Mouse (Mus musculus) B cell, adult 67 days (primary cell): ENCODE results near the gene Npb. TPM values are rescaled to one million over a fixed set of nuclear protein-coding genes. Genes with fewer than 3 reads are reported as not detected.

Source experiments
- total RNA-seq, 2 experiments: library from RNA; stranded (reverse); gene quantifications; 4 replicates each; pipeline ENCODE4 v1.2.4; 2023

Gene Npb
- total RNA-seq: 1 to 10 TPM; 1.6 to 2.4 TPM

DNA sequence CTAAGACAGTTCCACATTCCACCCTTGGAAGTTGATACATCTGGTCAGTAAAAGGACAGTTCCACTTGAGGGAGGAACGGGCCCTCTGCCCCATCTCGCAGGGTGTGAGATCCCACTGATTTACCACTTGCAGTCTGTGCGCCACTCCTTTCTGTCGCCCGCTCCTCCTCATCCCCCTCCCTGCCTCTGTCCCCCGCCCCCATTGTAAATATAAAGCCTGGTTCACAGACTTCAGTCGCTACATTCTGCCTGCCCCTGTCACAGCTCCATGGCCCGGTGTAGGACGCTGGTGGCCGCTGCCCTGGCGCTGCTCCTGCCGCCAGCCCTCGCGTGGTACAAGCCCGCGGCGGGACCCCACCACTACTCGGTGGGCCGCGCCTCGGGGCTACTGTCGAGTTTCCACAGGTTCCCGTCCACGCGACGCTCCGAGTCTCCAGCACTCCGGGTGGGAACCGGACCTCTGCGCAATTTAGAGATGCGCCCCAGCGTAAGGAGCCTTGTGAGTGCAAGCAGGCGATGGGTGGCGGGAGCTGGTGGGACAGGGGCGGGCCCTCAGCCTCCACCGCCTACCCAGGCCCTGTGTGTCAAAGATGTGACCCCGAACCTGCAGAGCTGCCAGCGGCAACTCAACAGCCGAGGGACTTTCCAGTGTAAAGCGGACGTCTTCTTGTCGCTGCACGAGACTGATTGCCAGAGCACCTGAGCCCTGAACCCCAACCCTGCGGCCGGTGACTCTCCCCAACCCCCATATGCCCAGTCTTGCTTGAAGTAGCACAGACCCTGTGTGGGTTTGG is at the start of gene Npb:
Gene Npb, plus strand, starts transcription at position 237 of the 794 bp plus-strand sequence.

DNA sequence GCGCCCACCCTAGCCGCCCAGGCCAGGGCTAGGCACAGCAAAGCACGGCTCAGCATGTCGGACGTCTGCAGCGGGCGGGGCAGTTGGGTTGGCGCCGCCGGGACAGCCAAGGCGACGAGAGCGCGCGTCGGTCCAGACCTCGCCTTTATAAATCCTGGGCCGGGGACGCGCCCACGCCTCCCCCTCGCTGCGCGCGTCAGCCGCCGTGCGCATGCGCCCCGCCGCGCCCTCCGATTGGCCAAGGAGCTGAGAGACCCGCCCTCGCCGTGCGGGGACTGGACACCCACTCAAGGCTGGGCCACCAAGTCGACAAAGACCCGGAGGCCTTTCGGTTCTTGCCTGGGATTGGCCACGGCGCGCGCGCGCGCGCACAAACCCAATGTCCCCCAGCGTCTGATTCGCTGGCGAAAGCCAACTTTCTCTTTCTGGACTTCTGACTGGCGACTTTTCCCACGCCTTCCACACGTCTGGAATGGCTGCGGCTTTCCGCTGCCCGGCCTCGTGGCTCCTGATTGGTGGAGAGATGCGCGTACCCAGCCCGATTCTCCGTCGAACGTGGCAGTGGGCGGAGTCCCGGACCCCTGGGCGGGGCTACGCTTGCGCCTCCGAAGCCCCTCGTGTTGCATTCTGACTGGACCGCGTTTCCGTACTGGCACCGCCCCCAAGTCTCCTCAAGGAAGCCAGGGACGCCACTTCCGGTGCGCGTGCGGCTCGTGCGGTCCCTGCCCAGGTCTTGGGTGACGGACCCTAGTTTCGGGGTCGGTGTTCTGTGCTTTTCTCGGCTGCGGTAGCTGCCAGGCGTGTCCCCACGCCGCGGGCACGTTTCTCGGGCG is 35.3 kb upstream of the Npb start, which contains the start of gene P4hb:
Gene P4hb, minus strand, starts transcription at position 502 of the 833 bp plus-strand sequence.

DNA sequence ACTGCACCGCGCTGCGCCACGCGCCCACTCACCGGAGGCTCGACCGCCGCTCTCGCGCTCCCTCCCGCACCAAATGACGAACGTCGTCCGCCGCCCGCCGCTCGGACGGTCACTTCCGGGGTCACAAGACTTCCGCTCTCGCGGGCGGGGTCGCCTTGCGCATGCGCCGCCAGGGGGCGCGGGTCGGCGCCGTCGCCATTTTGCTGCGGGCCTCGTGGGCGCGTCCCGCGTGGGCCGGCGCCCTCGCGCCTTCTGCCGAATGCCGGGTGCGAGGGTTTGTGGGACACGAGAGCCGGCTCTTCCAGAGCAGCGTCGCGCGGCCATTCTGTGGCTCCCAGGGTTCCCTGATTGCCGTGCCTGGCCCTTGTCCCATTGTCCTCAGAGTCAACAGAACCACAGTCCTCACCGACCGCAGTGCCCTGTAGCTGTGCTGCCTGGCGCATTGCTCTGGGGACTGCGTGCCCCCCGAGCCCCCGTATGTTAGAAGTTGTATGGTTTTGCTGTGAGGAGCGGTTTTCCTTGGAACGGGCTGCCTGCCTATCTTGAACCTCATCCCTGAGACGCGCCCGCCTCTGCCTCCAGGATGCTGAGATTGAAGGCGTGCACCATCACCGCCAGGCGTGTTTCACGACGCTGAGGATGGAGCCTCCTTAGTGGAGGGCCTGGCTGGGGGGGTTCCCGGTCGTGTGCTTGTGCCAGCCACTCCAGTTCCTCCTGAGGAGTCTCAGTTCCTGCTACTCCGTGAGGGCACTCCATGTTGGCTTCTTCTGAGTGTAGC is 26.6 kb upstream of the Npb start, which contains the start of gene Arhgdia:
Gene Arhgdia, minus strand, starts transcription at position 135 of the 778 bp plus-strand sequence.

DNA sequence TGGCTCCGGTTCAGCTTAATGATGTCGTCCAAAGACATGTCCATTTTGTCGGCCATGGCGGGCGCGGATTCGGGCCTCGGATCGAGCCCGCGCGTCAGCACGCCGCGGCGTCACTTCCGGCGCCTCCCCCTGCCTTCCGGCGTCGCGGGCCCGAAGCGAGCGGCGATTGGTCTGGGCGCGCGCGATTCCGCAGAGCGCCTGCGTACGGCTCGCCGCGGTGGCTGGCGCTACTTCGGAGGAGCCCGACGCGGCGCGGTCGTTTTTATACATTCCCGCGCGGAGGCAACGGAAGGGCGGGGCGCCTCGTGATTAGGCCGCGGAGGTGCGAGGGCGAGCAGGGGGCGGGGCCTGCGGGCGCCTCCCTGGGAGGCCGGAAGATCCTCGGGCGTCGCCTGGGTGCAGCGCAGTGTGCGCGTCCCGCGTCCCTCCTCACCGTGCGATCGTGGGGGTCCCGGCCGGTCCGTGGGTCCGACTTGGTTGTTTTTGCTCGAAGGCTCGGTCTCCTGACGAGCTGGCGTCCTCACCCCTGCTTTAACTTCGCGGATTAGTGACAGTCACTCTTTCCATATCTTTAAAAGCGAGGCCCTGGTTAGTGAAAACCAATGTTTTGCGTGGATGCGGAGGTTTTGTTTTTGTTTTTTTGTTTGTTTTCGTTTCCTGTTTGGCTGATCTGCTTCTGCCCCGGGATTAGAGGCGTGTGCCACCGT is 9.8 kb upstream of the Npb start, which contains the start of the genes Alyref and Anapc11:
Gene Alyref, minus strand, starts transcription at position 83 of the 707 bp plus-strand sequence.
Gene Anapc11, plus strand, starts transcription at position 139 of the 707 bp plus-strand sequence.

DNA sequence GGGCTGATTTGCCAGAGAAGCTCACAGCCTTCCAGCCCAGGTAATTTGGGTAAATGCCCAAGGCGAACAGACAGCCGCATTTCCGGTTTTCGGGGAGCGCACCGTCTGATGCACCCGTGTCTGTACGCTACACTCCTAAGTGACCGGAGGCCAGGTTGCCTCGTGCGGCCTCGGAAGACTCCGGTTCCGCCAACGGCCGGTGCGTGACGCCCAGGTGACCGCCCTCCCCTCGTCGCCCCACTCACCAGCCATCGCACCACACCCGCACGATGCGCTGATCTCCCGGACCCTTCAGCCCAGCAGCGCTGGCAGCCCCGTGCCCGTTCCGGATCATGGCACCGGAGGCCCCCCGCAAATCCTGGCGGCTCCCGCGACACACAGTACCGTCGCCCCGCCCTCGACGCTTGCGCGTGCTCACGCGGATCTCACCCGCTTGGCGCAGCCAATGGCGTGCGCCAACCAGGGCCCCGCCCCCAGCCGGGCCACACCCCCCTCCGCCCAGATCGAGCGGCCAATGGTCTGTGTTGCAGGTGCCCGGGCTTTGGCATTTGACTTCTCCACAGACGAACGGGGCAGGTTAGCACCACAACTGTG is 9.3 kb downstream of the Npb start, which contains the start of gene Pcyt2:
Gene Pcyt2, minus strand, starts transcription at position 418 of the 594 bp plus-strand sequence.

DNA sequence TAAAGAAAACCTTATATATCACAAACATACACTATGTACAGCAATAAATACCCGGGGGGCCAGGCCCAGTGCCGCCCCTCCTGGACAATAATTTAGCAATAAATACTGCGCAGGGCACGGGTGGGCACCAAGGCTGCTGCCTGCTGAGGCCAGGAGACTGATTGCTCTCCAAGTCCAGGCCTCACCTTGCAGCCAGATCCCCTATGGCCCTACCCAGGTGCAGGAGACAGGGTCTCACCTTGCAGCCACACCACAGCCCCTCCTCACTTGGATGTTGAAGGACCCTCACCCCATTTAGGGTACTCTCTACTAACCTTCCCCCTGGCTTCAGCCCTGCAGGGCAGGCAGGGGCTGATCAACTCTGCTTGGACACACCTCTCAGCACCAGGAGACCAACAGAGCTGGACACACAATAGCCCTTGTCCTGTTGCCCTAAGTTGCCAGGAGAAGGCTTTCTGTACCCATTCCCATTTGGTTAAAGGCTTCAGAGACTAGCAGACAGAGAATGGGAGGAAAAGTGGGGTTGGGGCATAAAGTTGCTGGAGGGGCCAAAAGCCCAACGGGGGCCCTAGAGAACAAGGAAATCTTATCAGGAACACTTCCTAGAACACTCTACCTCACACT is 17.0 kb downstream of the Npb start, which contains the start of gene Sirt7:
Gene Sirt7, minus strand, starts transcription at position 89 of the 624 bp plus-strand sequence.

DNA sequence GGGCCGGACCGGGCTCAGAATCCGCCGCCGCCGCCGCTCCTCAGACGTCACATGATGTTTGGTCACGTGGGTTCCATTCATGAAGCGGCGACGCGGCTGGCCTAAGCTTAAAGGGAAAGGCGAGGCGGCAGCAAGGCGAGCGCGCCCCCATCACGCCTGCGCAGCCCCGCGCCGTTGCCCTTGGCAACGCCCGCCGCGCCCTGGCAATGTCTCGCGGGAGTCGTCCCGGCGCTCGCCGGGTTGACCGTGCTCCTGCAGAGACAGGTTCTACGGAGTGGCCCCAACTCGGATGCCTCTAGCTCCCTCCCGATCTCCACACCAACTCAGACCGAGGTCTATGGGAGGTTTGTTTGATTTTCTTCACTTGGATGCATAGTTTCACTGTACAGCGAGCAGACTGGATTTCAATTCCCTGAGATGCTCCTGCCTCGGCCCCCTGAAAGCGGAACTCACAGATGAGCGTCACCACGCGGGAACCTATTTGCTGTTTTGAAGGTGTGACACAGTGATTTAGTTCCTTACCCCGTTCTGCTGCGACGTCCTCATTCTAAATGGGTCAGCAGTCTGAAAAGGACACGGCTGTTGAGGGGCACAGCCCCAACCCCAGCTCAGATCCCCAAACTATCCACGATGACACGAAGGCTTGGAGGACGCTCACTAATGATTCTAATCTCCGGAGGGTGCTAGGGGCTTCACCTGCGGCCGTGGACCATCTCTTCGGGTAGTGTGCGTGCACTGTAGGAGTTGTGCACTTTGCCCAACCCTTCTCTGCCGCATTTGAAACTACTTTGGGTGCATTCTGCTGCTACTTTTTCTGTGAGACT is 25.5 kb downstream of the Npb start, which contains the start of gene Mafg:
Gene Mafg, minus strand, starts transcription at position 81 of the 824 bp plus-strand sequence.

DNA sequence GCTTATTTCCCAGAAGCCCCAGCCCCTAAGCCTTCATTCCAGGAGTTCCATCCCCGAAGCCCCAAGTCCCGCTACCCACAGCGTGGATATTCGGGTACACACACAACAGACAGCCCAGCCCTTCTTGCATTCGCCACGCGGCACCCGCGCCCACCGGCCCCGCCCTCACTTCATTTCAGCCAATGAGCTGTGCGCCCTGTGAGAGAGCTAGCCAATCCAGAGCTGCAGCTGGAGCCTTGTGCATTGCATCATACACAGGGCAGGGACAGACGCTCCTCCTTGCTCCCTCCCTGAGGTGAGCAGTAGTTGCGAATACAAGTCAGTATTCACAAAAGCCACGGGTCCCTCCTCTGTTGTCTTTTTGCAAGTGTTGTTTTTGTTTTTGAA is 35.3 kb downstream of the Npb start, which contains the start of gene Pycr1:
Gene Pycr1, minus strand, starts transcription at position 169 of the 387 bp plus-strand sequence.

DNA sequence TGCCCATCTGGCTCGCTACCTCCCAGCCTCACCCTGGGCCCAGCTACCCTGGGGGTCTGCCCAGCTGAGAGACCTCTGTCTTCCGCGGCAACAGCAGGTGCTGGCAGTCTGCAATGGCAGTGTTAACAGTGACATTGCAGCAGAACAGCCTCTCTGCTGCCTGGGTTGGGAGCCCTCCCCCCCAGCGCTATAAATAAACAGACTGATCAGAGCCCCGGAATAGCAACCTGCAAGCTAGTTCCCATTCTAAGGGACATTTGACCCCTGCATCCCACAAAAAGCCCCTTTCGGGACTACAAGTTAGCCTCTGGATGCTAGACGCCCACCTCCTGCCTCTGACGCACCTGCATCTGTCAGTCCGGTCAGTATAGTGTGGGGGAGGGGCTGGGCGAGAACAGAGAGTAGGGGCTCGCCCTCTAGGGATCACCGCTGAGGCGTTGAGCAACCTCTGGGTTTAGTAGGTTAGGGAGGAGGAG is 39.8 kb downstream of the Npb start, which contains the start of gene Myadml2:
Gene Myadml2, minus strand, starts transcription at position 158 of the 476 bp plus-strand sequence.

Other genes with a start within 250 kb of the Npb start
- not detected for gene Fscn2, start 246.9 kb upstream of the Npb start, total RNA-seq
- 10 to 100 TPM; 23.1 to 23.6 TPM for gene Faap100, start 229.7 kb upstream of the Npb start, total RNA-seq
- 10 to 100 TPM; 57.3 to 70.4 TPM for gene Nploc4, start 170.8 kb upstream of the Npb start, total RNA-seq
- gene Tspan10, start 165.8 kb upstream of the Npb start, total RNA-seq: 10 to 100 TPM in 1 of 2 experiments, not detected in 1; 50.9 TPM
- under 1 TPM in 1 of 2 experiments, not detected in 1; 0.32 TPM for gene Pde6g, start 155.0 kb upstream of the Npb start, total RNA-seq
- gene Oxld1, start 150.4 kb upstream of the Npb start, total RNA-seq: 1 to 10 TPM; 5.4 to 9.3 TPM
- 10 to 100 TPM; 37.4 to 41.2 TPM for gene Ccdc137, start 150.4 kb upstream of the Npb start, total RNA-seq
- gene Arl16, start 140.9 kb upstream of the Npb start, total RNA-seq: 10 to 100 TPM; 13.0 to 15.9 TPM
- gene Mrpl12, start 123.9 kb upstream of the Npb start, total RNA-seq: 10 to 100 TPM; 38.9 to 39.5 TPM
- 10 to 100 TPM; 14.7 to 15.0 TPM for gene Slc25a10, start 116.6 kb upstream of the Npb start, total RNA-seq
- not detected for gene Gcgr, start 77.8 kb upstream of the Npb start, total RNA-seq
- gene Mcrip1, start 58.8 kb upstream of the Npb start, total RNA-seq: 10 to 100 TPM; 40.5 to 43.6 TPM
- not detected for gene Ppp1r27, start 57.3 kb upstream of the Npb start, total RNA-seq
- 100 to 1,000 TPM; 141 to 149 TPM for gene P4hb, start 35.2 kb upstream of the Npb start, total RNA-seq
- 100 to 1,000 TPM; 520 to 527 TPM for gene Arhgdia, start 26.9 kb upstream of the Npb start, total RNA-seq
- gene Alyref, start 10.1 kb upstream of the Npb start, total RNA-seq: 100 to 1,000 TPM; 130 to 143 TPM
- gene Anapc11, start 10.1 kb upstream of the Npb start, total RNA-seq: 10 to 100 TPM; 50.0 to 53.1 TPM
- 100 to 1,000 TPM; 107 to 119 TPM for gene Pcyt2, start 9.5 kb downstream of the Npb start, total RNA-seq
- gene Sirt7, start 16.8 kb downstream of the Npb start, total RNA-seq: 100 to 1,000 TPM; 124 to 136 TPM
- gene Mafg, start 25.1 kb downstream of the Npb start, total RNA-seq: 10 to 100 TPM; 48.0 to 54.0 TPM
- gene Pycr1, start 35.3 kb downstream of the Npb start, total RNA-seq: under 1 TPM in 1 of 2 experiments, not detected in 1; 0.81 TPM
- gene Myadml2, start 39.7 kb downstream of the Npb start, total RNA-seq: 1 to 10 TPM in 1 of 2 experiments, not detected in 1; 1.4 TPM
- not detected for gene Notum, start 52.7 kb downstream of the Npb start, total RNA-seq
- gene Aspscr1, start 64.5 kb downstream of the Npb start, total RNA-seq: 100 to 1,000 TPM in 1 of 2 experiments, 10 to 100 TPM in 1; 97.4 to 100 TPM
- gene Cenpx, start 105.3 kb downstream of the Npb start, total RNA-seq: 10 to 100 TPM; 30.5 to 32.1 TPM
- gene Lrrc45, start 105.4 kb downstream of the Npb start, total RNA-seq: 10 to 100 TPM; 38.6 to 46.7 TPM
- gene Rac3, start 113.0 kb downstream of the Npb start, total RNA-seq: 1 to 10 TPM; 1.1 to 1.5 TPM
- 10 to 100 TPM; 12.1 to 18.0 TPM for gene Dcxr, start 118.8 kb downstream of the Npb start, total RNA-seq
- gene Cbr2, start 123.6 kb downstream of the Npb start, total RNA-seq: not detected
- 10 to 100 TPM; 32.7 to 39.2 TPM for gene Hmga1b, start 154.3 kb downstream of the Npb start, total RNA-seq
- gene Rfng, start 175.7 kb downstream of the Npb start, total RNA-seq: 10 to 100 TPM; 14.3 to 15.5 TPM
- gene Gps1, start 175.8 kb downstream of the Npb start, total RNA-seq: 10 to 100 TPM; 75.3 to 86.7 TPM
- gene Dus1l, start 187.9 kb downstream of the Npb start, total RNA-seq: 10 to 100 TPM; 62.1 to 78.8 TPM
- 100 to 1,000 TPM; 107 to 111 TPM for gene Fasn, start 216.1 kb downstream of the Npb start, total RNA-seq